Mouse (Mus musculus): ENCODE measurements around the gene Nrap.
"Not testable (repeated sequence)": the region's sequence is repeated elsewhere in the genome, so short reads cannot be mapped to it uniquely, and the experiment has no call there.

Nrap gene

DNA sequence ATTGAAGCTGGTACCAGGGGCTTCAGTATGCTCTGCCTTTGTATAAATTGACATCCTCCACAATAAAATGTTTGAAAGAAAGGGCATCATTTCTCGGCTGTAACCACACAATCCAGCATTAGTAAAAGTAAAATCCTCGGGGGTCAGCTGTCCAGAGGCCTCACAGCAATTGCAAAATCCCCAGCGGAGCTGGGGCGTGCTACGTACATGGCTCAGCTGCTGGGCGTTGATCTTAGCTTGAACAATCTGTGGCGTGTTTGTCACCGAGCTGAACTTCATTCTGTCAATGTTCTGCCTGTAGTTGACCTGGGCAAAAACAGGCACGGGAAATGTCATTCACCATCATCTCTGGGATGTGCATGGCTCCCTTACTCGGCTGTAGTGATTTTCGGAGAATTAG, 23.7 kb downstream of the Nrap start:
- DNase-seq (ENCODE audit: low read depth, low spot score), result no peak

DNA sequence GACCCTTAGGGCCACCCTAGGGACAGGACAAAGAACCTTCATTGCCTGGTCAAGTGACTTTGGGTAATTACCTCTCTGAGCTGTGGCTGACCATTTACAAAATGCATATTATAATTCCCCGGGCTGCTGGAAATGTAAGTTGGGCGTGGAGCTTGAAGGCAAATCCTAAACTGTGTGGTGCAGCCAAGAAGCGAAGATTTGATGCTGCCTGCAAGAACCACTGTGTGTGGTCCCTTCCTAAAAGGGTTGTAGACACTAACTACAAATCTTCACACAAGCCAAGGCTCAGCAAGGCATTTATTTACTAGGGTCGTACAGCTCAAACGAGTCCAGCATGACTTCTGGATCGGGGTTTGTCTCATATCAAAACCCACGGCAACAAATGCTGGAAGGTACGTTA, 25.3 kb downstream of the Nrap start:
- no peak for DNase-seq (ENCODE audit: low read depth, low spot score)

DNA sequence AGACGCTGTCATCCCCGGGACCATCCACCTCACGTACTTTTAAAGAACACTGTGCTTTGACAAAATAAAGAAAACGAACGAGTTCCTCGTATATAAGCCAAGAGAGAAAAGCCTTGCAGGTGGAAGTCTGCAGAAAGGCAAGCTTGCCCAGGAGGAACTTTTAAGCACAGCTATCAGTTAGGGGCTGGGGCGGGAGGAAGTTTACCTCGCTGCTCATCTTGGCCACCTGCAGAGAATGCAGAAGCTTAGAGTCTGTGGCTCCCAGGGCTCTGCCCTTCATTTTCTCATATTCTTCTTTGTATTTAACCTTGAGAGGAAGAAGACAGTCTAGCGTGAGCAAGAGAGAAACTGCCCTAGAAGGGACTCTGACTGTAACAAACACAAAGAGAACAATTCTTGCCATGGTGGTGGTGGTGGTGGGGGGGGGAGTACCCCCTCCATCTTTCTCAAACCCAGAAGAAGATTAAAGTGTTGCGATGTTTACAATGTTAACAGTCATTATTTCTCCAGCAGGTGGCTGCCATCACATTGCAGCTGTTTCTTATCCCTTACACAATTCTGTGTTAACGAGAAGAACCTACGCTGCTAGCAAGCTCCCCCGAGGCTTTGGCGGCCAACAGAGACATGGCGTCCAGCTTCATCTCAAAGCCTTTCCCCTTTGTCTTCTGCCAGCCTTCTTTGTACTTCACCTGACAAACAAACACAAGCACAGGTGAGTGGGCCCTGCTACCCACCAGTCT, 25.9 kb downstream of the Nrap start:
- peak; percentile 54 for DNase-seq (ENCODE audit: low read depth, low spot score)

DNA sequence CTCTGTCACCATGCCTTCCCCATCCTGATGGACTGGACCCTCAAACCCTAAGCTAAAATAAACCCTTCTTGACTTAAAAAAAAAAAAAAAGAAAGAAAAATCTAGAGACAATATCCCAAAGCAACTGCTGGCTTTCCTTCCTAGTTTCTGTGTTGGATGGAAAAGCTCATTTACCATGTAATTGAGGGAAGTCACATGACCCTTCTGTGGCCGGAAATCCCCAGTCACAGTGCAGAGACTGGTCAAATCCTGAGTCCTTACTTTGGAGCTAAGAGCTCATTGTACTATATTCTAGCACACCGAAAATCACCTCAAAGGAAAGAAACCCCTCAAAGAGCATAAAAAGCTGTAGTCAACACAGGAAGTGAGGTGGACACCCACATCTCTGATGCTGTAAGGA, 30.9 kb downstream of the Nrap start:
- no peak for DNase-seq (ENCODE audit: low read depth, low spot score)

DNA sequence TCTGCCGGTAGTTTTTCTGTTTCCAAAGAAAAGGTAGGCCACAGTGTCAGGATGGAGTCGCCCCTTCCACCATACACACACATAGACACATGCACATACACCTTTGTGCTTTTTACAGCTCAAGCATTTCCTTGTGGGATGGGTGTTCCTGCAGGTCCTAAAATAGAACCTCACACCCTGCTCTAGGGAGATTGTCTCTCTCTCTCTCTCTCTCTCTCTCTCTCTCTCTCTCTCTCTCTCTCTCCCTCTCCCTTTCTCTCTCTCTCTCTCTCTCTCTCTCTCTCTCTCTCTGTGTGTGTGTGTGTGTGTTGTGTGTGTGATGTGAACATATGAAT, 32.5 kb downstream of the Nrap start:
- DNase-seq (ENCODE audit: low read depth, low spot score), result not testable (repeated sequence)

DNA sequence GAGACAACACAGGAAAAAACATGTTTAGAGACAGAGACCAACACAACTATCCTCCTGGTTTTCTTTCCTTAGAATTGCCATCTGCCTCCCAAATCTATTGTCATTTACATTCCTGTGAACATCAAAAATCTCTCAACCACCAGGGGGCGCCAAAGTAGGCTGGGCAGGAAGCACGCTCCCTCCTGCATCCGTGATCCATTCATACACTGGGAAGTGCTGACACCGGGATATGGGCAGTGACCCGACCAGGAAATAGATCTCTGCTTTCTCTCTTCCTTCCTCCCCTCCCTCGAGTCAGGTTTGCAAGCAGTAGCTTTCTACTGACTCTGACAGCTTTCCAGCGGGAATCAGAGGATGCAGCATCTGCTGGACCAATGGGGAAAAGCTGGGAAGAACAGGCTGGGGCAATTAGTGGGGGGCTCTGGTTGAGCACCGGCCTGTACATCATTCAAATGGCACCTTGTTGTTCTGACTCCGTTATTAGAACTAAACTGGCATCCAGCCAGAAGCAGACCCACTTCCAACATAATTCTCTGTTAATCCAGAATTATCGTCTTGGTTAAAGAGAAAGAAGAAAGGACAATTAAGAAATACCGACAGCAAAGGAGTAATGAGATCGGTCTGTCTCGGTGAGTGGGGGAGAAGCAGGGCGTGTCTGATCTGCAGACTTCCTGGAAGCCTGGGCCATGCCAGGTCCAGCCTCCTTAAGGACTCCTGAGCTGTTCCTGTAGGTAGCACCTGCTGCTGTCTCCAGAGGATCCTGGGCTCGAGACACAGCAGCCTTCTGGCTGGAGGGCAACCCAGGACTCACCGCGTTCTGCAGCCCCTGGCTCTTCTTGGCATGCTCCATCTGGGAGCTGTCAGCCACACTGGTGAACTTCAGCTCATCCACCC, 33.1 kb downstream of the Nrap start:
- DNase-seq (ENCODE audit: low read depth, low spot score), result peak; percentile 55

DNA sequence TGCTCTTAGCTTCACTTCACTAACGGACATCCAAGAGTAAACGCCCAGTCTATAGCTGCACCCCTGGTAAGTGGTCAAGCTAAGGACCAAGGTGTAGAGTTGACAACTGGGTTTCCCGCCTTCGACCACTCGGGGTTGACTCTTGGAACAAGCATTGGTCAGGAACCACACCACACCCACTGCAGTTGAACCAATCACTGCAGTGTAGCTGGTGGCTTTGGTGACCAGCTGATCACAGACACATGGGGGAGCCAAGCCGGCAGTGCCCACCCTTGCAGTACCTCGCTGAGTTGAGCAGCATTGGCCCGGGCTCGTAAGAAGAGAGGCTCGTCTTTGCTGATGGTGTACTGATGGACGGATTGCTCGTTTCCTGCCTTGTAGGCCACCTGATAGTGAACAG, 34.6 kb downstream of the Nrap start:
- no peak for DNase-seq (ENCODE audit: low read depth, low spot score)

DNA sequence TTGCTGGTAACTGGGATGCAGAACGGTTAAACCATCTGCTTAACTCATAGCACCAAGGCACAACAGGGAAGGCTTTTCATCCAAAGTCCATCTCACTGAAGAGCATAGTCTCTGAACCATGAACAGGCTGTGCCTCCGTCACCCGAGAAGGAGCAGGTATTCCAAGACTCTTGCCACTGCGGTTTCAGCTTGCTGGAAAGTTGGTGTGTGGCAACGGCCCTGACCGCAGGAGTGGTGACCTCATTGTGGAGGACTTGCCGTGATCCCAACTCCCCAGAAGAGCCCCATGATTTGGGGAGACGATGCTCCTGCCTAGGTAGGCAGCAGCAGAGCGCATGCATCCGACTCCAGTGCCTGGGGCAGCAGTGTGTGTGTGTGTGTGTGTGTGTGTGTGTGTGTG, 36.1 kb downstream of the Nrap start:
- DNase-seq (ENCODE audit: low read depth, low spot score), result no peak

DNA sequence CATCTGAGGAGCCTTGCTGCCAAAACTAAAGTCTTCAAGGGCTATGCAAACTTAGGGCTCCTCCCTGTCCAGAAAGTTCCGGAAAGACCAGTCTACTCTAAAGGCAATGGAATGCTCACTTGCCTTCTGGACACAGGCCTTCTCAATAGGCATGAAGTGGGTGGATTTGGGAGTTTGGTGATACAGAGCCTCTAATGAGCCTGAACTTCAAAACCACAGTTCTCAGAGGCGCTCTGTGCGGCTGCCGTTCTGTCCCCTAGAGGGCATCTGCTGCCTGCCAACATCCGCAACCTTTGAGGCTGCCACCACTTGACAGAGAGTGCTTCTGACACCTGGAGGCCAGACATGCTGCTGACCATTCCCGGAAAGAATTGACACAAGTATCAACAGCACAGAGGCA, 40.5 kb downstream of the Nrap start:
- peak; percentile 48 for DNase-seq (ENCODE audit: low read depth, low spot score)

DNA sequence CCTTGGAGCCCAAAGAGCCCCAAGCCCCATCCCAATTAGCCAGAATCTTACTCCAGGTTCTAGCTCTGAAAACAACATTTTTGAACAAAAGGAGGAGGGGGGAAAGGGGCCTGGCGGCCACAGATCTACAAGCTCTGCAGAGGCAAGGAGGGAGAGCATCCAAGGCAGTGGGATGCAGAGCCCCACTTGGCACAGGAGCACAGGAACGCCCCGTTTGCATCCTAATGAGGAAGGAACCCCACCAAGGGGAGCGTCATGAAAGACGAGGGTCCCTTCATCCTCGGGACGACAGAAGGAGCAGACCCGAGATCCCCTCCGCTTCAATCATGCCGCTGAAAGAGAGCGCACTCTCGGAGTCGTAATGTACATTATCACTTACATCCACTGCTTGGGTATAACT, 43.1 kb downstream of the Nrap start:
- DNase-seq (ENCODE audit: low read depth, low spot score), result no peak

DNA sequence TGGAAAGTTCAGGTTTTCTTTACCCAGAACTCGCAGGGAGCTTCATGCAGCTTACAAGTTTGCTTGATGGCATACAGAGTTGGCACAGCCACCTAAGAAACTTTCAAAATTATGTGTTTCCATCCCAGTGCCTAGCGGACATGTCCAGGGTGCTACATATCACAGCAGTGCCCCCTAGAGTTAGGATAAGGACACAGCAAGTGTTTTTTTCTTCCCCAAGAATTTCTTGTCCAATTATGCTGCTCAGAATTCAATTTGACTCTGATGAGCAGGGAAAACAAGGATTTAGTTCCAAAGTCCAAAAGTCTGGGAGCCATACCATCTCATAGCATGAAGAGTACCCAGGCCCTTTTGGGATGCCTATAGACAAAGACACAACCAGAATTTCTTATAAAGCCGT, 43.8 kb downstream of the Nrap start:
- peak; percentile 48 for DNase-seq (ENCODE audit: low read depth, low spot score)

DNA sequence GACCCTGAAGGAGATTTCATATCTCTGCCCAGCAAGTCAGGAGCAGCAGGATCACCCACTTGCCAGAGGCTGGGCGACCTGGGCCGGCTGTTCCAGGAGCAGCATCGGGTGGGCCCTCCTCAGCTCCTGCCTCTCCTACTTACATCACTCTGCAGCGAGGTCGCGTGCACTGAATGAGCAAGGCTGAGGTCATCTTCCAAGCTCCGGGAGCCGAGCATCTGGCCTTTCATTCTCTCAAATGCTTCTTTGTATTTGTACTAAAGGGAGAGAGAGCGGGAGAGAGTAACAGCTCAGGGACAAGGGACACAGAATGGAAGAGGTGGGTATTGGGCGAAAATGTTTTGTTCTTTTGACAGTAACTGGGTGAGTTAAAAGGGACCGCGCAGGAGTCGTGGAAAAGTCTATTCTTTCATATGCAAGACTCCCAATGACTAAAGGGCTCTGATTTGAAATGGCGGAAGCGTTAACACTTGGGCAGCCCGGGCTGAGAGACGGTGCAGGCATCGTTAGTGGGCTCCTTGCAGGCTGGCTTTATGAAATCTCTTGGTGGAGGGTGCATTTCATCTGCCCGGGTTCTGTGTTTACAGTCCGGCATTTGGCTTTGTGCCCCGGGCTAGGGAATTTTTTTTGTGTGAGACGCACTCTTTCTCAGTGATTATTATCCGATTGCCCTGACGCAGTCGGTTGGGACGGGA, 45.8 kb downstream of the Nrap start:
- no peak for DNase-seq (ENCODE audit: low read depth, low spot score)

DNA sequence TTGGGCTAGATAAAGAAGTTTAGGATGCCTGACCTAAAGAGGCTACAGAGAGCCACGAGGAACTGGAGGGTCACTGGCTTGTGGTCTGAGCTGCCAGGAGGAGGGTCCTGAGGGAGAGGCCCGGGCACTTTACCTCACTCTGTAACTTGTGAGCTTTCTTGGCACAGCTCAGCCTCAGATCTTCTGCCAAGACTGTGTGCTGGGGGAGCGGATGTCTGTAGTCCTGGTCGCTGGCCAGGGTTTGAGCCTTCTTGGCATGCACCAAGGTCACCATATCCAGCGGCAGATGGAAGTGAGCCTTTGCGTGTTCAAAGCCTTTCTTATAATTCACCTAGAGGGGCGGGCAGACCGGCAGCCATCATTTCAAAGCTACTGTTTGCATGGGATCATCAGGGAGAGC, 47.8 kb downstream of the Nrap start:
- no peak for DNase-seq (ENCODE audit: low read depth, low spot score)

DNA sequence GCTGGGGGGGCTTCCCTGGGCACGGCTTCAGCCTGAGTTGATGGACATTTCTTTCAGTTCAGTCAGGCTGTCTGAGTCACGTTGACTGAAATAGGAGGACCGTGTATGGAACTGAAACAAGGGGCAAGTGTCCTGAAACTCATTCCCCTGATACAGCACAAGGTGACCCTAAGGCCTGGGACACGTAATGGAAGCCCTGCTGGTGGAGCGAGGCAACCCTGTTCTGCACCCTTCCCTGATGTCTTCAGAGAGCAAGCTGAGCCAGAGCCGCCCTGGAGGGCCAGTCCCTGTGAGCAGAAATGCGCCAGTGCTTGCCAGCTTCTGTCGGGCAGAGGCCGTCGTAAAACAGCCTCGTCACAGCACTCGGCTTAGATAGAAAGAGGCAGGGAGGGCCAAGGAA, 53.0 kb downstream of the Nrap start:
- no peak for DNase-seq (ENCODE audit: low read depth, low spot score)

DNA sequence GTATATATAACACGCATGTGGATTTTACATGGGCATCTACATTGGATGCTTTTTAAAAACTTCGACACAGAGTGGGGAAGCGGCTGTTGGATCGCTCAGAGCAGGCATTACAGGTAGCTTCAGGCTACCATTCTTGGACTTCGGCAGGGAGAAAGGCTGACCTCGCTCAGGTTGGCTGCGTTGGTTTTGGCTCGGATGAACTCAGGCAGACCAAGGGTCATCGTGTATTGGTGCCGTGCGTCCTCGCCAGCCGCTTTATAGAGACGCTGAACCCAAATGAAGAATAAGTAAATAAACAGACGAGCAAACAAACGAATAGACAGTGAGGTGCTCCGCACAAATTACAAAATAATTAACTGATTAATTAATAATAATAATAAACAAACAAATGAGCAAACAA, 53.5 kb downstream of the Nrap start:
- no peak for DNase-seq (ENCODE audit: low read depth, low spot score)

DNA sequence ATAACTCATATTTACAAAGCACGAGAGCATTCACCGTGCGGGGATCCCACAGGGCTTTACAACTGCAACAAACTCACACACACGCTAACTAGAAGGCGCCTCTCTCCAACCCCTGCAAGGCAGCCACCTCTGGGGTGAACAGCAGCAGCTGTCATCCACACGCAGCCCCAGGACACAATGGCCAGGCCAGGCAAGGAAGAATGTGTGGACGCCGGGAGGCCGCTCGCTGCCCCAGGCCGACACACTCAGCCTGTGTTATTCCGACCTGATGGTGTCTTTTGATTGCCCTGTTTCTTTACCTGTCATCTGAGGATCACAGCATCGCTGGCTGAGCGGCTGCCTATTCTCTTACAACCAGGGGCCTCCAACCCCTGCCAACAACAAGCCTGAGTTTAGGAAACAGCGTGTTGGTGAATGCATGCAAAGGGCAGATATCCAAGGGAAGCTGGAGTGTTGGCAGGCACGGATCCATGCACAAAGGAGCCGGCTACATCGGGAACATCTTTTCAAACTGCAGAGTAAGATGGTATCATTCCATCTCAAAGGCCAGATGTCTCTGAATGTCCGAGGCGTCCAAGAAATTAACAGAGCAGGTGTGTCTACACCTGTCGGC, 63.5 kb downstream of the Nrap start:
- no peak for DNase-seq (ENCODE audit: low read depth, low spot score)

DNA sequence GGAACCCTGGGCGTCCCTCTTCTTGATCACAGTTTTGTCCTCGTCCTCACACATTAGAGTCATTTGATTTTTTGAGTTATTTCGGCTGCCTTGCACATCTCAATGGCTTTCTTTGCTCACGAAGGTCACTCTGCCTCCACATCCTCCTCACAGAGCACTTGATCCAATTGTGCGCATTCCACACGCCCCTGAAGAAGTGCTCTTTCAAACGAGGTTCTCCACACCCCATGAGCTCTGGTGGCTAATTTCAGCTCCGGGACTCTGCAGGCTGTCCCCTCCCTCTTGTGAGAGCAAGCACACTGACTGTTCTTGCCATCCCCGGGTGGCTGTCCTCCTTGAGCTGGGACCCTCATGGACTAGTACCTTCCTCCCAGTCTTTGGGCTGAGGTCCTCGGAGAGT, 64.2 kb downstream of the Nrap start:
- DNase-seq (ENCODE audit: low read depth, low spot score), result no peak

DNA sequence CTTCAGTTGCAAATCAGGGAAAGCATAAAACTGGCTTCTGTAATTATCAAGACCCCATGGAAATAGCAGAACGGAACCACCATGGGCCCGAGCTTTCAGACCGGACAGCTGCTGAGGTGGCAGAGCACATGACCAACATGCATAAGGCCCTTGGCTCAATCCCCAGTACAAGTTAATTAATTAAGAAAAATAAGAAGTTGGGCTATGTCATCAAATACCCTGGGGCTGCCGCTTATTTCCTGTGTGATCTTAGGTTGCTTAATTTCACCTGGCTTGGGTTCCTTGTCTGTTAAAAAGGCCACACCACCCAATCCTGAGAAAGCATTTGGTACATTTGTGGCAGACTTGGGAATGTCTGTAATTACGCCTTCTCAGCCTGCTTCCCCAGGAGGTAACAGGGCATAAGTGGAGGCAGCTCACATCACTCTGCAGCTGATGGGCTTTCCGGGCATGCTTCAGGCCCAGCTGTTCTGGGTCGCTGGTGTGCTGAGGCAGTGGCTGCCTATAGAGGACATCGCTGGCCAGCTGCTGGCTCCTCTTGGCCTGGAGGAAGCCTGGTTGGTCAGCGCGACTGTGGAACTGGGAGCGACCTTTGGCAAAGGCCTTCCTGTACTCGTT, 68.4 kb downstream of the Nrap start:
- DNase-seq (ENCODE audit: low read depth, low spot score), result no peak

DNA sequence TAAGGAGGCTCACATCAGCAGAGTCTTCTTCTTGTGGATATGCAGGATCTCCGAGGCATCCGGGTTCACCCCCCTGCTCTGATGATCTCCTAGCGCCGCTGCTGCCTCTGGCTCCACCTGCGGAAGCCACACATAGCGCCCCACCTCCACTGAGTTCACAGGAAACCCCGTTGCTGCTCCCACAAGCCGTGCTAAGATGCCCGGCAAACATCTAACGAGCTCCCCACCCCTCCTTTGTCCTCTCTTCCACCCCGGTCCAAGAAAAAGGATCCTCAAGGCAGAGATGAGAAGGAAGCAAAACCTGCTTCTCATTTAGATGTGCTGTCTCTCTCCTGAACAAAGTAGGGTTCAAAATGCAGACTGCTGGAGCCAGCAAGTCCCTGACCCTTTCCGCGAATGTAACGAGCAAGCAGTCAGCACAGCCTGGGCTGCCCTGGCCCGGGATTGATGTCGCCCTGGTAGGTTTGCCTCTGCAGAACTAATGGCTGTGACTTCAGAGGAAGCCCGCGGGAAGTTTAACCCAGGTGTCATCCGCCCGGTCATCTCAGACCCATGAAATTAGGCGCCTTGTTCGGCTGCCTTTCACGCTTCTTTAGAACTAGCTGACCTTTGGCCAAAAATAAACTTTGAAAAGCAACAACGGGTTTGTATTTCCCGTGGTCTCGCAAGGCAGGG, 69.5 kb downstream of the Nrap start:
- DNase-seq (ENCODE audit: low read depth, low spot score), result no peak

DNA sequence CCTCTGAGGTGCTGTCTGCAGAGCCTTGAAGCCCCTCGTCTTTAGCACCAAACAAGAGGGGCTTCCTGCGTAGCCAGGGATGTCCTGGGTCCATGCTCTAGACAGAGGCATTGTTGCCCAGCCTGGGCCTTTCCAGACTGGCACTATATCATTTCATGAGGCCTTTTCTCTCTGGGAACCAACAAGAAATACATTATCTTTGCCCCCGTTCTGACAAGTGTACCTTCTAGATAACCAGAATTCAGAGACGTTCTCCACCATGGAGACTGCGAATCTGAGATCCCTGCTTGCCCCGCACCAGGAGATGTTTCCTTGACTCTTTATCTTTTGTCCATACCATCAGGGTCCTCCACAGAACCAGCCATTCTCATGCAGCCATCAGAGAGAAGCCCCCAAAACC, 70.2 kb downstream of the Nrap start:
- DNase-seq (ENCODE audit: low read depth, low spot score), result no peak

DNA sequence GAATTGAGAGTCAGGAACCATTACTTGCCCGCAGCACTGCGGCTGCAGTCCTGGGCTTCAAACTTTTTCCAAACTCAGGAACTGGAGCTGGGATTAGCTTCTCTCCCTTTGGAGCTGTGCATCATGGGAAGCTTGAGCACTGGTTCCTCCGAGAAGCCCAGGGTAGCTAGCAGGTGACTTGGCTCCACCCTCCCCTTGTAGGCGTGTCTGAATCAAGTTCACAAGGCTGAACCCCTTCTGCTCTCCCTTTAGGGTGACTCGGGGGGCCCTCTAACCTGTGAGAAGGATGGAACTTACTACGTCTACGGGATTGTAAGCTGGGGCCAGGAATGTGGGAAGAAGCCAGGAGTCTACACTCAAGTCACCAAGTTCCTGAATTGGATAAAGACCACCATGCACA, 70.6 kb downstream of the Nrap start:
- DNase-seq (ENCODE audit: low read depth, low spot score), result no peak

Data from A20 (cell line).